In the genomic region with DNA sequence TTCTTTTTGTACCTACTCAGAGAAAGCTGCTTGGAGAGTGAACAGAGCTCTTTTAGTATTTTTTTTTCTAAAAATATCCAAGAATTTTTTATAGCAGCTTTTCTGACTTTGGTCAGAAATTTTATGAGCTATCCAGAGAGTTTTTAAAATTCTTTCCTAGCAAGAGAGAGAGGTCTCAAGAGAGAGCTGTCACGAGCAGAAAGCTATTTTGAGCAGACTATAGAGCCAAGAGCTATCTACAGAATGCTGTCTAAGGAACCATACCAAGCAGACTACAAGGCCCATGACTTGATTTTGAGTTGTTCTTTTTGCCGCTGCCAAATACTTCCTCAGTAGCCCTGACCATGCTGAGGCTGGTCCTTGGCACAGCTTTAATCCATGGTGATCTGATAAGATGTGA, we compare ENCODE assay signal across 25 mouse cellular contexts. TPM values are rescaled to one million over a fixed set of nuclear protein-coding genes. Genes with fewer than 3 reads are reported as not detected.
DNase-seq lines count a peak whose midpoint lies in the region; ATAC-seq and TF ChIP-seq lines count a peak whose summit lies in the region.
"Had no signal": no experiment of that assay in that cellular context is flagged by ENCODE, and none has a peak within 500 bp of the region (broad histone marks: within the 10 kb centered on the region; RNA-seq: fewer than 3 reads in every experiment).

No protein-coding gene starts in this region.

- 0 out of 2 replicates have a peak, but pooled peaks cover 5% of the 10 kb centered on the region for H3K4me1 ChIP-seq in limb, embryonic 13.5 days
- no peaks in the 10 kb centered on the region for H3K4me1 ChIP-seq in limb, embryonic 10.5 days
- no peaks in the 10 kb centered on the region; the same call in 1 of the 2 replicates for H3K4me1 ChIP-seq in limb, embryonic 14.5 days (ENCODE audit: control insufficient read depth, insufficient read depth, low read length)
- H3K4me1 ChIP-seq in hindbrain, postnatal 0 days (ENCODE audit: insufficient read depth, low read length) = no peaks in the 10 kb centered on the region
- H3K4me1 ChIP-seq: embryonic facial prominence, embryonic 10.5 days; embryonic facial prominence, embryonic 12.5 days; forebrain, embryonic 10.5 days; forebrain, embryonic 12.5 days had no signal

- H3K36me3 ChIP-seq in limb, embryonic 13.5 days = no peaks in the 10 kb centered on the region
- H3K36me3 ChIP-seq in limb, embryonic 10.5 days = no peaks in the 10 kb centered on the region
- no peaks in the 10 kb centered on the region for H3K36me3 ChIP-seq in limb, embryonic 14.5 days (ENCODE audit: control insufficient read depth, insufficient read depth, low read length)
- H3K36me3 ChIP-seq in hindbrain, postnatal 0 days (ENCODE audit: insufficient read depth, low read length) = no peaks in the 10 kb centered on the region
- H3K36me3 ChIP-seq: embryonic facial prominence, embryonic 10.5 days; embryonic facial prominence, embryonic 12.5 days; forebrain, embryonic 10.5 days; forebrain, embryonic 12.5 days had no signal

- 0 out of 2 replicates have a peak overlapping the region, but pooled peaks have one; percentile 28 for H3K27ac ChIP-seq in limb, embryonic 13.5 days
- no peak overlapping the region for H3K27ac ChIP-seq in limb, embryonic 10.5 days
- H3K27ac ChIP-seq in limb, embryonic 14.5 days (replicated peaks; ENCODE audit: low read depth, low read length) = no peak overlapping the region
- H3K27ac ChIP-seq in hindbrain, postnatal 0 days = no peak overlapping the region
- H3K27ac ChIP-seq: embryonic facial prominence, embryonic 10.5 days; embryonic facial prominence, embryonic 12.5 days; forebrain, embryonic 10.5 days; forebrain, embryonic 12.5 days had no signal

- no peaks in the 10 kb centered on the region for H3K9me3 ChIP-seq in limb, embryonic 13.5 days
- no peaks in the 10 kb centered on the region for H3K9me3 ChIP-seq in limb, embryonic 10.5 days (replicated peaks)
- H3K9me3 ChIP-seq in limb, embryonic 14.5 days (ENCODE audit: control insufficient read depth, low read length) = 0 out of 2 replicates have a peak, but pooled peaks cover 4% of the 10 kb centered on the region
- H3K9me3 ChIP-seq in hindbrain, postnatal 0 days (ENCODE audit: low read length) = no peaks in the 10 kb centered on the region
- H3K9me3 ChIP-seq: embryonic facial prominence, embryonic 10.5 days; embryonic facial prominence, embryonic 12.5 days; forebrain, embryonic 10.5 days; forebrain, embryonic 12.5 days had no signal

- no peak overlapping the region for H3K9ac ChIP-seq in limb, embryonic 13.5 days
- H3K9ac ChIP-seq in limb, embryonic 14.5 days (ENCODE audit: low read depth, low read length, severe bottlenecking) = no peak overlapping the region
- no peak overlapping the region for H3K9ac ChIP-seq in hindbrain, postnatal 0 days (replicated peaks; ENCODE audit: low read length)
- H3K9ac ChIP-seq: embryonic facial prominence, embryonic 12.5 days; forebrain, embryonic 12.5 days had no signal

- H3K27me3 ChIP-seq in limb, embryonic 13.5 days = no peaks in the 10 kb centered on the region
- H3K27me3 ChIP-seq in limb, embryonic 10.5 days (ENCODE audit: low read depth, poor library complexity, severe bottlenecking) = no peaks in the 10 kb centered on the region
- H3K27me3 ChIP-seq in limb, embryonic 14.5 days (ENCODE audit: control insufficient read depth, insufficient read depth, low read length) = no peaks in the 10 kb centered on the region
- H3K27me3 ChIP-seq in hindbrain, postnatal 0 days (ENCODE audit: insufficient read depth, low read length) = no peaks in the 10 kb centered on the region
- H3K27me3 ChIP-seq: embryonic facial prominence, embryonic 12.5 days; forebrain, embryonic 12.5 days had no signal

- WGBS in limb, embryonic 13.5 days = 43% methylated on average over 2 of the region's 2 CpGs
- 92% methylated on average over 2 of the region's 2 CpGs for WGBS in limb, embryonic 10.5 days
- WGBS in limb, embryonic 14.5 days = 48% methylated on average over 2 of the region's 2 CpGs
- 72% methylated on average over 2 of the region's 2 CpGs for WGBS in hindbrain, postnatal 0 days

- no peak overlapping the region for H3K4me2 ChIP-seq in limb, embryonic 13.5 days (replicated peaks)
- H3K4me2 ChIP-seq in limb, embryonic 14.5 days (replicated peaks; ENCODE audit: low read depth, low read length, severe bottlenecking) = no peak overlapping the region
- no peak overlapping the region for H3K4me2 ChIP-seq in hindbrain, postnatal 0 days (ENCODE audit: low read depth, low read length)
- H3K4me2 ChIP-seq: embryonic facial prominence, embryonic 12.5 days; forebrain, embryonic 12.5 days had no signal

- no peak for TF ChIP-seq CTCF in hindbrain, postnatal 0 days (IDR thresholded peaks at IDR 0.05; ENCODE audit: low read depth)

- ATAC-seq in frontal cortex, adult (ENCODE audit: low TSS enrichment) = peak; percentile 95
- peak; percentile 71; the same call in 1 of the 2 replicates for ATAC-seq in limb, embryonic 13.5 days (ENCODE audit: low FRiP score, low read depth)
- ATAC-seq in limb, embryonic 14.5 days (ENCODE audit: low FRiP score, low read depth) = peak; percentile 65; the same call in 1 of the 2 replicates
- no peak for ATAC-seq in hindbrain, postnatal 0 days
- no peak for ATAC-seq in CD4-positive, CD25-positive, alpha-beta regulatory T cell, adult 4 months
- ATAC-seq: forebrain, embryonic 14.5 days; forebrain, embryonic 16.5 days had no signal

- no peak for DNase-seq in frontal cortex, postnatal 25 days (ENCODE audit: low spot score in 2 of 2)
- no peak for DNase-seq in limb, embryonic 10.5 days (ENCODE audit: low spot score)
- DNase-seq in limb, embryonic 14.5 days (ENCODE audit: low spot score) = peak; percentile 64
- peak; percentile 26 for DNase-seq in telencephalon, adult 2 months (ENCODE audit: low read depth, low spot score)
- DNase-seq in hindbrain, postnatal 0 days (ENCODE audit: low spot score) = no peak
- DNase-seq: adrenal gland, adult 2 months; adrenal gland, postnatal 10 days; adrenal gland, postnatal 25 days; B cell, adult 2 months; cerebellum, adult 11-12 months; cerebellum, adult 2 months; cerebellum, adult 9-10 months; cerebellum, postnatal 10 days; cerebellum, postnatal 25 days had no signal

- TF ChIP-seq POLR2A in limb, embryonic 14.5 days (IDR thresholded peaks at IDR 0.05; ENCODE audit: borderline replicate concordance, extremely low read depth, insufficient read depth, insufficient read length) = no peak

- H3K4me3 ChIP-seq in limb, embryonic 13.5 days = no peak overlapping the region
- no peak overlapping the region for H3K4me3 ChIP-seq in limb, embryonic 10.5 days
- no peak overlapping the region for H3K4me3 ChIP-seq in limb, embryonic 14.5 days (replicated peaks; ENCODE audit: low read length)
- no peak overlapping the region for H3K4me3 ChIP-seq in hindbrain, postnatal 0 days (ENCODE audit: low read length)
- H3K4me3 ChIP-seq: embryonic facial prominence, embryonic 10.5 days; embryonic facial prominence, embryonic 12.5 days; erythroblast, embryonic 14.5 days; forebrain, embryonic 10.5 days; forebrain, embryonic 12.5 days had no signal

RNA-seq across cellular contexts. Expression of a gene that starts 49.3 kb away (rescaled TPM):
- 2.9 and 3.3 TPM in 2 replicates for polyA plus RNA-seq in limb, embryonic 13.5 days (2015; fragmentation: Nextera tagmentation; extraction: Ambion mirVana)
- polyA plus RNA-seq in limb, embryonic 10.5 days (2016; fragmentation: Nextera tagmentation; extraction: Ambion mirVana) = 0.53 and 0.83 TPM in 2 replicates
- polyA plus RNA-seq in limb, embryonic 14.5 days (2012; rRNA removed) = 2.3 and 4.0 TPM in 2 replicates
- polyA plus RNA-seq in limb, embryonic 14.5 days (2014; fragmentation: Nextera tagmentation; extraction: Ambion mirVana) = 2.6 and 5.2 TPM in 2 replicates
- 20.0 and 24.5 TPM in 2 replicates for total RNA-seq in hindbrain, postnatal 0 days (2014; rRNA removed)
- polyA plus RNA-seq in hindbrain, postnatal 0 days (2015; fragmentation: Nextera tagmentation; extraction: Ambion mirVana) = 4.1 and 4.5 TPM in 2 replicates
- polyA plus RNA-seq in CD4-positive, CD25-positive, alpha-beta regulatory T cell, adult 4 months (2017; shearing (Covaris generic)) = not detected
- total RNA-seq: MEL had no signal
- polyA plus RNA-seq: erythroblast, embryonic 14.5 days had no signal

Comparison
In these comparisons a context has a peak if more than half of its experiments do, and no peak if none do; other contexts are left out.
1. DNase-seq: peak in limb, embryonic 14.5 days (single experiment) and telencephalon, adult 2 months (single experiment); none in frontal cortex, postnatal 25 days (0 of 2), limb, embryonic 10.5 days (single experiment) and hindbrain, postnatal 0 days (single experiment).
2. ATAC-seq: peak in frontal cortex, adult (single experiment), limb, embryonic 13.5 days (single experiment) and limb, embryonic 14.5 days (single experiment); none in hindbrain, postnatal 0 days (single experiment) and CD4-positive, CD25-positive, alpha-beta regulatory T cell, adult 4 months (single experiment).